Mouse (Mus musculus): ENCODE measurements around the gene Spon1.

- TF ChIP-seq CTCF (conservative IDR thresholded peaks at IDR 0.05; ENCODE audit: insufficient read depth, insufficient read length, low read depth, low read length) (no peak), POLR2A (IDR thresholded peaks at IDR 0.05; ENCODE audit: low read depth, low read length) (no peak)
These were observed 107.0 kb downstream of the Spon1 start for GRCm38 (mm10) chr7:113872846-113873245.

Data from kidney, adult 2 months (tissue).